Mouse (Mus musculus) cortical plate, adult 2 months (tissue): ENCODE data around the gene Amh.

Experiments used
- CTCF ChIP-seq: fragments of 200-500 bp; IDR thresholded peaks from 2 replicates; pipeline ENCODE4 v1.5.1; 2011; ENCODE audit warnings: mild to moderate bottlenecking, control low read depth, low read length; ENCODE audit not compliant: insufficient read depth; ENCODE audit errors: extremely low read depth
- POLR2A ChIP-seq: fragments of 200-500 bp; IDR thresholded peaks from 2 replicates; pipeline ENCODE4 v1.6.1; 2011; ENCODE audit warnings: mild to moderate bottlenecking, low read length, control low read depth; ENCODE audit not compliant: insufficient read depth; ENCODE audit errors: extremely low read depth

DNA sequence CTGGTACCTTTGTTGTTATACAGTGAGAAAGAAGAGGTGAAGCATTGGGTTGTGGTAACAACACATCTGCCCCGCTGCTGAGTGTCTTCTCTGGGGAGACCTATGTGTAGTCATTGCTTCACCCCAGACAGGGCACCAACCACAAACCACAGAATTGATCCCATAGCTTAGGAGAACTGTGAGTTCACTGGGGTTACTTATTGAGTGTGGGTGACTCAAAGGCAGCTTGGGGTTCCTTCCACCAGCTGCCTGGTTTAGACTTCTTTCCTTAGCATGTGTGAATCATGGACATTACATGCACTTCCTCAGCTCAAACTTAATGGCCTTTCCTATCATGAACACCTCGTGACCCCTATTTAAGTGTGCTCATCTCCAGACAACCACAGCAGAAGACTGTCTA, 41.5 kb upstream of the Amh start:
- TF ChIP-seq CTCF (no peak), POLR2A (no peak)
